Mouse (Mus musculus): ENCODE measurements around the gene Pcnx2.

- TF ChIP-seq POLR2A (IDR thresholded peaks at IDR 0.05; ENCODE audit: borderline replicate concordance, insufficient read depth, low read length) (no peak), CTCF (IDR thresholded peaks at IDR 0.05; ENCODE audit: borderline replicate concordance, insufficient read depth, low read depth, low read length) (no peak)
These were observed 142.2 kb downstream of the Pcnx2 start for GRCm38 (mm10) chr8:125755896-125756295.

Data from cerebellum, adult 2 months (tissue).